Mouse (Mus musculus): ENCODE measurements around the gene Lexm. TPM values are rescaled to one million over a fixed set of nuclear protein-coding genes. Genes with fewer than 3 reads are reported as not detected.
A peak's percentile ranks its signal among the peaks of the same experiment; 100 is the strongest.

Gene Lexm
- polyA plus RNA-seq, 1 experiment from 2014 or later: not detected

GRCm38 (mm10) chr4:106560846-106561781 lies 55.9 kb downstream of the Lexm start, which contains the start of gene Dhcr24:
Dhcr24 (plus strand) TSS chr4:106561038.
- Histone ChIP-seq H3K4me2 (replicated peaks) (peak within 1 kb of the TSS; percentile 87), H3K9ac (peak within 1 kb of the TSS; percentile 76), H3K4me1 (replicated peaks; ENCODE audit: control insufficient read depth, insufficient read depth, low read length) (peaks cover 33% of the 10 kb centered on the region), H3K9me3 (ENCODE audit: control insufficient read depth, low read length) (no peaks in the 10 kb centered on the region), H3K27me3 (ENCODE audit: control insufficient read depth, insufficient read depth, low read length) (no peaks in the 10 kb centered on the region), H3K36me3 (replicated peaks; ENCODE audit: control insufficient read depth, insufficient read depth) (peaks cover 22% of the 10 kb centered on the region), H3K4me3 (replicated peaks; ENCODE audit: low read length) (peak within 1 kb of the TSS; percentile 81), H3K27ac (peak within 1 kb of the TSS; percentile 90)
- under 1% methylated on average over 71 of the region's 89 CpGs for WGBS
- ATAC-seq (ENCODE audit: low FRiP score) (peak; percentile 98), DNase-seq (ENCODE audit: low spot score) (peak; percentile 92)

- Histone ChIP-seq H3K9me3 (ENCODE audit: control insufficient read depth, low read length) (no peaks in the 10 kb centered on the region), H3K4me3 (replicated peaks; ENCODE audit: low read length) (peak overlapping the region; percentile 81), H3K36me3 (replicated peaks; ENCODE audit: control insufficient read depth, insufficient read depth) (peaks cover 14% of the 10 kb centered on the region), H3K9ac (peak overlapping the region; percentile 49), H3K27me3 (ENCODE audit: control insufficient read depth, insufficient read depth, low read length) (no peaks in the 10 kb centered on the region), H3K4me1 (replicated peaks; ENCODE audit: control insufficient read depth, insufficient read depth, low read length) (peaks cover 33% of the 10 kb centered on the region), H3K4me2 (replicated peaks) (peak overlapping the region; percentile 87), H3K27ac (peak overlapping the region; percentile 90)
- ATAC-seq (ENCODE audit: low FRiP score) (no peak), DNase-seq (ENCODE audit: low spot score) (no peak)
- WGBS: 2% methylated on average over 20 of the region's 20 CpGs
Observed at GRCm38 (mm10) chr4:106560213-106560845, 56.7 kb downstream of the Lexm start.

GRCm38 (mm10) chr4:106559343-106560212 lies 57.5 kb downstream of the Lexm start:
- peak overlapping the region; percentile 90 for H3K27ac ChIP-seq
- peak overlapping the region; percentile 49; the same call in 1 of the 2 replicates for H3K9ac ChIP-seq
- H3K4me3 ChIP-seq (replicated peaks; ENCODE audit: low read length): peak overlapping the region; percentile 81
- H3K27me3 ChIP-seq (ENCODE audit: control insufficient read depth, insufficient read depth, low read length): no peaks in the 10 kb centered on the region
- WGBS: 32% methylated on average over 13 of the region's 13 CpGs
- peak overlapping the region; percentile 87 for H3K4me2 ChIP-seq (replicated peaks)
- no peak for ATAC-seq (ENCODE audit: low FRiP score)
- DNase-seq (ENCODE audit: low spot score): no peak
- H3K4me1 ChIP-seq (replicated peaks; ENCODE audit: control insufficient read depth, insufficient read depth, low read length): peaks cover 33% of the 10 kb centered on the region
- peaks cover 7% of the 10 kb centered on the region for H3K36me3 ChIP-seq (replicated peaks; ENCODE audit: control insufficient read depth, insufficient read depth)
- no peaks in the 10 kb centered on the region for H3K9me3 ChIP-seq (ENCODE audit: control insufficient read depth, low read length)

GRCm38 (mm10) chr4:106557978-106558377 lies 59.1 kb downstream of the Lexm start:
- H3K9me3 ChIP-seq (ENCODE audit: control insufficient read depth, low read length): no peaks in the 10 kb centered on the region
- H3K4me2 ChIP-seq (replicated peaks): no peak overlapping the region
- peaks cover 21% of the 10 kb centered on the region for H3K4me1 ChIP-seq (replicated peaks; ENCODE audit: control insufficient read depth, insufficient read depth, low read length)
- ATAC-seq (ENCODE audit: low FRiP score) (no peak), DNase-seq (ENCODE audit: low spot score) (no peak)
- H3K36me3 ChIP-seq (replicated peaks; ENCODE audit: control insufficient read depth, insufficient read depth): no peaks in the 10 kb centered on the region
- H3K27me3 ChIP-seq (ENCODE audit: control insufficient read depth, insufficient read depth, low read length): no peaks in the 10 kb centered on the region
- no peak overlapping the region for H3K4me3 ChIP-seq (replicated peaks; ENCODE audit: low read length)
- WGBS: no CpG with 5 or more reads among the region's 1 CpGs
- H3K27ac ChIP-seq: no peak overlapping the region
- H3K9ac ChIP-seq: no peak overlapping the region

- ATAC-seq (ENCODE audit: low FRiP score) (no peak), DNase-seq (ENCODE audit: low spot score) (no peak)
- Histone ChIP-seq H3K9ac (no peak overlapping the region), H3K9me3 (ENCODE audit: control insufficient read depth, low read length) (no peaks in the 10 kb centered on the region), H3K4me3 (replicated peaks; ENCODE audit: low read length) (no peak overlapping the region), H3K4me2 (replicated peaks) (no peak overlapping the region), H3K27ac (no peak overlapping the region), H3K27me3 (ENCODE audit: control insufficient read depth, insufficient read depth, low read length) (no peaks in the 10 kb centered on the region), H3K4me1 (replicated peaks; ENCODE audit: control insufficient read depth, insufficient read depth, low read length) (peaks cover 13% of the 10 kb centered on the region), H3K36me3 (replicated peaks; ENCODE audit: control insufficient read depth, insufficient read depth) (no peaks in the 10 kb centered on the region)
- WGBS: 89% methylated on average over 5 of the region's 5 CpGs
Observed at GRCm38 (mm10) chr4:106557262-106557661, 59.8 kb downstream of the Lexm start.

- Histone ChIP-seq H3K4me2 (replicated peaks) (no peak overlapping the region), H3K4me1 (replicated peaks; ENCODE audit: control insufficient read depth, insufficient read depth, low read length) (no peaks in the 10 kb centered on the region), H3K36me3 (replicated peaks; ENCODE audit: control insufficient read depth, insufficient read depth) (no peaks in the 10 kb centered on the region), H3K27me3 (ENCODE audit: control insufficient read depth, insufficient read depth, low read length) (no peaks in the 10 kb centered on the region), H3K9ac (no peak overlapping the region), H3K27ac (no peak overlapping the region), H3K9me3 (ENCODE audit: control insufficient read depth, low read length) (no peaks in the 10 kb centered on the region), H3K4me3 (replicated peaks; ENCODE audit: low read length) (no peak overlapping the region)
- DNase-seq (ENCODE audit: low spot score) (no peak), ATAC-seq (ENCODE audit: low FRiP score) (no peak)
- 82% methylated on average over 8 of the region's 8 CpGs for WGBS
Observed at GRCm38 (mm10) chr4:106550516-106551166, 66.4 kb downstream of the Lexm start.

GRCm38 (mm10) chr4:106548113-106548512 lies 68.9 kb downstream of the Lexm start:
- Histone ChIP-seq H3K27me3 (ENCODE audit: control insufficient read depth, insufficient read depth, low read length) (no peaks in the 10 kb centered on the region), H3K4me1 (replicated peaks; ENCODE audit: control insufficient read depth, insufficient read depth, low read length) (no peaks in the 10 kb centered on the region), H3K36me3 (replicated peaks; ENCODE audit: control insufficient read depth, insufficient read depth) (no peaks in the 10 kb centered on the region), H3K9me3 (ENCODE audit: control insufficient read depth, low read length) (no peaks in the 10 kb centered on the region), H3K9ac (no peak overlapping the region), H3K4me2 (replicated peaks) (no peak overlapping the region), H3K4me3 (replicated peaks; ENCODE audit: low read length) (no peak overlapping the region), H3K27ac (no peak overlapping the region)
- 90% methylated on average over 3 of the region's 3 CpGs for WGBS
- no peak for ATAC-seq (ENCODE audit: low FRiP score)
- DNase-seq (ENCODE audit: low spot score): no peak

- no peaks in the 10 kb centered on the region for H3K4me1 ChIP-seq (replicated peaks; ENCODE audit: control insufficient read depth, insufficient read depth, low read length)
- ATAC-seq (ENCODE audit: low FRiP score): no peak
- no peak for DNase-seq (ENCODE audit: low spot score)
- no peaks in the 10 kb centered on the region for H3K9me3 ChIP-seq (ENCODE audit: control insufficient read depth, low read length)
- H3K27me3 ChIP-seq (ENCODE audit: control insufficient read depth, insufficient read depth, low read length): no peaks in the 10 kb centered on the region
- no peaks in the 10 kb centered on the region for H3K36me3 ChIP-seq (replicated peaks; ENCODE audit: control insufficient read depth, insufficient read depth)
- no peak overlapping the region for H3K4me2 ChIP-seq (replicated peaks)
- 91% methylated on average over 1 of the region's 1 CpGs for WGBS
- H3K9ac ChIP-seq: no peak overlapping the region
- H3K4me3 ChIP-seq (replicated peaks; ENCODE audit: low read length): no peak overlapping the region
- H3K27ac ChIP-seq: no peak overlapping the region
Observed at GRCm38 (mm10) chr4:106546896-106547295, 70.1 kb downstream of the Lexm start.
